Mouse (Mus musculus) layer of hippocampus, adult 8-10 months (tissue): ENCODE data around the gene Gm14085. TPM values are rescaled to one million over a fixed set of nuclear protein-coding genes. Genes with fewer than 3 reads are reported as not detected.
"Not testable (repeated sequence)": the region's sequence is repeated elsewhere in the genome, so short reads cannot be mapped to it uniquely, and the experiment has no call there.

Source experiments
- DNase-seq, 2 experiments: peaks; one replicate each; pipeline ENCODE4 v3.0.0; 2022; ENCODE audit warnings: low spot score in 2 of 2
- total RNA-seq, 4 experiments: library from RNA; stranded (reverse); gene quantifications; 2 replicates each; pipeline ENCODE4 v1.2.4; 2022

The Gm14085 gene
- total RNA-seq = under 1 TPM in 1 of 4 experiments, not detected in 3; 0.09 TPM

DNA sequence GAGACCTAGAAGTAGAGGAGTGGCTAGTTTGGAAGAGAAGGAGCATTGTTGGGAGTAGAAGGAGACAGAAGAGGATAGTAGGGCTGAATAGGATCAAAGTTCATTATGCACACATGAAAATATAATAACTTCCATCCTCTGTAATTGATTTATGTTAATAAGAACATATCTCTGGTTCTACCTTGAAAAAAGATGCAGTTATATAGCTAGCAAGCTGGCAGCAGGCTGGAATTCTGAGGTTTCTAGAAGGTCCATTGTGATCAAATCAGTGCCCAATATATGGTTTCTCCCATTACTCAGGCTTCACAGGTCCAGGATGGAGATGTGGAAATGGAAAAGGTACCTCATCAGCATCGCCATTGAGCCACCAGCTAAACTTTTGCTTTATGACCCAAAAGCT, at the start of gene Gm14085:
Gm14085 (plus strand) TSS at position 301 of the 400 bp plus-strand sequence.
- no peak for DNase-seq

DNA sequence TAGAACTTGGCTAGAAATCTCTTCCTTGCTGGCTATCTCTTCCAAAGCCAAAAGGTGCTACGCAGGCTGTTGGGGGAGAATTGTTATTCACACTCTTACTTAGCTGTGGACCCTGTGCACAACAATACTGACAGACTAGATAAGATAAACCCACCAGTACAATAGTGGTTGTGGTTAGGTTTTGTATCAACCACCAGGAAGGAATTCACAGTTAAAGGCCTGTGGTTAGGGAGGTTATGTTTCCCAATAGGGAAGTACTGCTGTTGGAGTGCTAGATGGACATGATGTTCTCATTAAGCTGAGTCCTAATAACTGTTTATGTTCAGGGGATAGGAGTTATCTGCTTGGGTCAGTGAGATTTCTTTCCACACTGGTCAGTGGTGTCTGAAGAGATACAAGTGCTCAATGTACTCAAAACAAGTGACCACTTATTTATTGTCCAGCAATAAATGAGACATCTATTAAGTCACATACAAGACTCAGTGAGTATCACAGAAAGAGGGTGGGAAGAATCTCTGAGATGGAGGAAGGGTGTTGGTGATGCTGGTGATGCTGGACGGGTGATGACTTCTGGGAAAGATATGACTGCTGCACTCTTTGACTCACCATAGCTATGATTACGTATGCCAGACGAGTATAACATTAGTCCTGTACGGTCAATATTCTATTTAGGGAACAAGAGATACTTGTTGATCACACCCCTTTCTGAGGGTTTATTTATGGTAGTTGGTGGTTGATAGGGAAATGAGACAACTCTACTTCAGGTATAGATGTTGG, 45.8 kb upstream of the Gm14085 start:
- not testable (repeated sequence) for DNase-seq

DNA sequence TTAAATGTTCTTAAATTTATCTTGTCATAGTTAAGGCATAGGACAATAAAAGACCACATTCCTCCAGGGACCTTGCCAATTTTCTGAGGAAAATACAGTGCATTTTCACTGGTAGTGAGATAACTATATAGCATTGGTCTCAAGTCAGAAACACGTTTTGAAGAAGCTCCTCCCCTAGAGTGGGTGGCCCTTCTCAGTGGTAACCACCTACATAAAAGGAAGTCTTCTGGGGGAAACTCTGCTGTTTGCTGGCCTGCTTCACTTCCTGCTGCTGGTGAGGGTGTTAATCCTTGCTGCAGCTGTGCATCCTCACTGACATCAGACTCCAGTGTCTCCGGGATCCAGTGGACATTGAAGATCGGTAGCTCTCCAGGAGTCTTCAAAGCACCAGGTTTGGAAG, 44.2 kb upstream of the Gm14085 start:
- not testable (repeated sequence) for DNase-seq

DNA sequence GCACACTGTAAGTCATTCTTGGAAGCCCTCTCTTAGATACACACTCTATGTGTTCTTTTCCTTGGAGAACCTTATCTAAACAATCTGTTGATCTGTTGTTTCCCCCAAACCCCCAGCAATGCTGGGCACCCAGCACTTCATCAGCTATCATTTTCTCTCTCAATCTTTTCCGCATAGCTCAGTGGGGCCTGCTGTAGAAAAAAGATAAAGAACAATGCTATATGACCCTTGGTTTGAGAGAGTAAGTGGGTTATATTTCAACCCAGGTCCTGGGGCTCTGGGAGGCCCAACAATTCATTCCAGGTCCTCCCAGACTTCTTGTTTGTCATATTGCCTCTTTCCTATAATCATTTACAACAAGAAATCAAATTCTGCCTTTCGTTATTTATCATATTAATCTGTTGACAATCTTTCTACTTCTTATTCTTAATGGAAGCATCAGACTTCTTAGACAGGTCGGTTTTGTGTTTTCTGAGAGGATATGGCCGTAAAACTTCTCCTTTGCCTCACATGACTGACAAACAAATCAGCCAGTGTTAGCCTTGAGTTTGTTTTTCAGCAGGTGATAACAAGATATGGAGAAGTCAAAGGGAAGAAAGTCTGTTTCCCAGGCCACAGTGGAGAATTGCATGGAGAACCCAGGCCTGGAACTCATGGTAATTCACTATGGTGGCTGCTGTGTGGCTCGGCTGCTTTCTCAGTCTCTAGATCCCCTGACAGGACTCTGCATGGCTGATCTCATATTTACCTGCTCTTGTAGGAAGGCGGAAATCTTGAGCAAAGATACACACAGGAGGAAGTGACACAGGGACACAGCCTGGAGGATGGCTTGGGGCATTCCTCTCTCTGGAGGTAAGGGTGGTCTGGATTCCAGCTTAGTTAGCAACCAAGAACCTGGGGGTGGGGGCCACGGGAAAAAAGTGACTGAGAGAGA, 43.5 kb upstream of the Gm14085 start:
- DNase-seq = no peak

DNA sequence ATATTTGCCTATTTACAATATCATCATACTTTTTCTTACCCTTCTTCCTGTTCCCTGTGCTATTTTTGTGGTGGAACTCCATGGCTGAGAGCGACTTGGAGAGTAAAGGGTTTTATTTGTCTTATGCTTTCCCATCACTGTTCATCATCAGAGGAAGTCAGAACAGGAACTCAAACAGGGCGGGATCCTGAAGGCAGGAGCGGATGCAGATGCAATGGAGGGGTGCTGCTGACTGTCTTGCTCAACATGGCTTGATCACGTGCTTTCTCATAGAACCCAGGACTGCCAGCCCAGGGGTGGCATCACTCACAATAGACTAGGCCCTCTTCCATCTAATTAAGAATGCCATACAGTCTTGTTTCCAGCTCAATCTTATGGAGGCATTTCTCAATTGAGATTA, 34.4 kb upstream of the Gm14085 start:
- DNase-seq = no peak

DNA sequence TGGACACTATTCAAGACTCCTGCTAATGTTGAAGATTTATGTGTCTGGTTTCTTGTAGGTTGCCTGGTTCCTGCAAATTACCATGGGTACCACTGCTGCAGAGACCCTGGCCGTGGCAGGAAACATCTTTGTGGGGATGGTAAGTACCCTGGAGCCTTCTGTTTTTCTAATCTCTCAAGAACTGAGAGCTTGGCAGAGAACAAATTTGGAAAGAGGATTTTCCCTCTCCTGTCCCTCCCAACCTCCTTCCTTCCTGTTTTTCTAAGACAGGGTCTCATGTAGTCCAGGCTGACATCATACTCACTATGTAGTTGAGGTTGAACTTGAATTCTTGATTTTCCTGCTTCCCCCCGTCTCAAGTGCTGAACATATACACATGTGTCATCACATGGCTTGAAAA, 32.3 kb upstream of the Gm14085 start:
- DNase-seq = no peak

DNA sequence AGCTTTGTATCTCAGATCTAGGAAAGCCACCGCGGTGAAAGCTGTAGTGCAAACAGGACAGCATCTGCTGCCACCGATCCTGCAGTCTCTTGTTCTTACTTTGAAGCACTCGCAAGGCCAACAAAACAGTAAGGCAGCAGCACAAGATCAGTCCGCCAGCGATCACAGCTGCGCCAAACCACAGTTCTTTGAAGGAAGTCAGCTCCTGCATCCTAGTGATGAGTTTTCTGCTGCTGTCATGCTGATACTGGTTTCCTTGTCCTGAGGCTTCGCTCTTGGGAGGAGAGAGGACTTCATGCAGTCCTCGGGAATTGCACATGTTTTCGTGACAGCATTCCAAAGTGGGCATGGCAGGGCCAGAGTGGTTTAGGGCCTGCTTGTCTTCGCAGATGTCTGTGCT, 17.8 kb upstream of the Gm14085 start:
- DNase-seq = peak; percentile 2

DNA sequence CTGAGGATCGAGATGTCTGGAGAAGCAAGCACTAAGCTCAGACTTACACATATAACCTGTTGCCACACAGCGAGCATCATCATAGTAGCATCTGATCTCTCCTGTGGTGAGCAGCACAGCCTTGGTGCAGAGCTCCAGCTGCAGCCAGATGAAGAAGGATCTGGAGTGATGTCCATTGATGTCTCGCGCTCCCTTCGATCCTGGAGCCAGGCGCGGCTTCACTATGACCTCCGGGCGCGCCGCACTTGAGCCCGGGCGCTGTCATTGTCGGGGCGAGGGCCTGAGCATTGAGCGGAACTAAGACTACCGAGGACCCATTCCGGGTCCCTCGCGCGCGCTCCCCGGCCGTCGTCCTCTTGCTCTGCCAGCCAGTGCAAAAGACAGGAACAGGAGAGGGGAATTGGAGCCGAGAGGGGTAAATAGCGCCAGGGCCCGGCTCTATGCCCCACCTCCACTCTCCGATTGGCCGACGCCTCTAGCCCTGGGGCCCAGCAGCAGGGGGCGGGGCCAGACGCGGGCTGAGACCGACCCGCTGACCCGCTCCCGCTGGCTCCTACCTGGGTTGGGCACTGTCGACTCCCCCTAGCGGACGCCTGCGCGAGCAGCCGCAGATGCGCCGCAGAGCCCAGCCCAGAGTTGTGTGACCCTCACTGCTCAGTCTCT, 17.3 kb upstream of the Gm14085 start:
- peak; percentile 79 to 84 for DNase-seq

DNA sequence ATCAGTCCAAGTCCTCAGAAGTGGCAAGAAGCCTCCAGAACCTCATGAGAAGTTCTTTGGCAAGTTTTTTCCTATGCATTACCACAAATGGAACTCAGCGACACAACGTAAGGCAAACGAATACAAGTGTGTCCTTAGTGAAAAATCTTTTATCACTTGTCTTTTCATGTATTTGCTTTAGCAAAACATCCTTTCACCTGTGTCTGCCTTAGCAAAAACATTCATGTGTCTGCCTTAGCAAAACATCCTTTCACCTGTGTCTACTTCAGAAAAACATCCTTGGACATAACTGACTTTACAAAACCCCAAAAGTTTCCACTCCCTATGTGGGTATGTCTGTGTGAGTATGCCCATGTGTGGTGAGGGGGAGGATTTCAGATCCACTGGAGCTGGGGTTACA, 15.5 kb upstream of the Gm14085 start:
- no peak for DNase-seq

DNA sequence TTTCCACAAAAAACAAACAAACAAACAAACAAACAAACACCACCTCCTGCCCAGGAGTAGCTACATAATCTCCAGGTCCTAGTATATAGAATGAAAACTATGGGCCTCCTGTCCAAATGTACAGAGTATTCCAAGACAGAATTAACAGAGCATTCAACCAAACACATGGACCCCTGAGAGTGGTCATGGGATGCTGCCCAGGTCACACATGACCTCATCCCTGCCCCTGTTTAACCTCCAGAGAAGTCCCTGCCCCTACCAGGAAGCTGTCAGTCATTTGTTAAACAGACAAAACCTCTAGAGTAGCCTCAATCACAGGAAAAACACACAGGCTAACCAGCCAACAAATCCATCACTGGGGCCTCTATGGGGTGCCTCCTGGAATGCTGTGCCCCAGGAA, 8.2 kb upstream of the Gm14085 start:
- no peak for DNase-seq

DNA sequence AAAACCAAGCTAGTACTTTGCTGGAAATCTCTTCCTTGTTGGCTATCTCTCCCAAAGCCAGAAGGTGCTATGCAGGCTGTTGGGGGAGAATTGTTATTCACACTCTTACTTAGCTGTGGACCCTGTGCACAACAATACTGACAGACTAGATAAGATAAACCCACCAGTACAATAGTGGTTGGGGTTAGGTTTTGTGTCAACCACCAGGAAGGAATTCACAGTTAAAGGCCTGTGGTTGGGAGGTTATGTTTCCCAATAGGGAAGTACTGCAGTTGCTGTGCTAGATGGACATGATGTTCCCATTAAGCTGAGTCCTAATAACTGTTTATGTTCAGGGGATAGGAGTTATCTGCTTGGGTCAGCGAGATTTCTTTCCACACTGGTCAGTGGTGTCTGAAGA, 954 bp upstream of the Gm14085 start:
- DNase-seq = not testable (repeated sequence)

DNA sequence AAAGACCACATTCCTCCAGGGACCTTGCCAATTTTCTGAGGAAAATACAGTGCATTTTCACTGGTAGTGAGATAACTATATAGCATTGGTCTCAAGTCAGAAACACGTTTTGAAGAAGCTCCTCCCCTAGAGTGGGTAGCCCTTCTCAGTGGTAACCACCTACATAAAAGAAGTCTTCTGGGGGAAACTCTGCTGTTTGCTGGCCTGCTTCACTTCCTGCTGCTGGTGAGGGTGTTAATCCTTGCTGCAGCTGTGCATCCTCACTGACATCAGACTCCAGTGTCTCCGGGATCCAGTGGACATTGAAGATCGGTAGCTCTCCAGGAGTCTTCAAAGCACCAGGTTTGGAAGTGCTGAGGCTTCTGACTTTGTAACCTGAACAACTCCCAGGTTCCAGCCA, 913 bp downstream of the Gm14085 start:
- DNase-seq = not testable (repeated sequence)

DNA sequence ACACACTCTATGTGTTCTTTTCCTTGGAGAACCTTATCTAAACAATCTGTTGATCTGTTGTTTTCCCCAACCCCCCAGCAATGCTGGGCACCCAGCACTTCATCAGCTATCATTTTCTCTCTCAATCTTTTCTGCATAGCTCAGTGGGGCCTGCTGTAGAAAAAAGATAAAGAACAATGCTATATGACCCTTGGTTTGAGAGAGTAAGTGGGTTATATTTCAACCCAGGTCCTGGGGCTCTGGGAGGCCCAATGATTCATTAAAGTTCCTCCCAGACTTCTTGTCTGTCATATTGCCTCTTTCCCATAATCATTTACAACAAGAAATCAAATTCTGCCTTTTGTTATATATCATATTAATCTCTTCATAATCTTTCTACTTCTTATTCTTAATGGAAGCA, 1.4 kb downstream of the Gm14085 start:
- DNase-seq = not testable (repeated sequence)

DNA sequence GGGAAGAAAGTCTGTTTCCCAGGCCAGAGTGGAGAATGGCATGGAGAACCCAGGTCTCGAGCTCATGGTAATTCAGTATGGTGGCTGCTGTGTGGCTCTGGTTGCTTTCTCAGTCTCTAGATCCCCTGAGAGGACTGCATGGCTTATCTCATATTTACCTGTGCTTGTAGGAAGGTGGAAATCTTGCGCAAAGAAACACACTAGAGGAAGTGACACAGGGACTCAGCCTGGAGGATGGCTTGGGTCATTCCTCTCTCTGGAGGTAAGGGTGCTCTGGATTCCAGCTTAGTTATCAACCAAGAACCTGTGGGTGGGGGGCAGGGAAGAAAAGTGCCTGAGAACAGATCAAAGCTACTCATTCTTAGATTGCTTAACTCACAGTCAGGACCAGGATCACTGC, 1.9 kb downstream of the Gm14085 start:
- no peak for DNase-seq

DNA sequence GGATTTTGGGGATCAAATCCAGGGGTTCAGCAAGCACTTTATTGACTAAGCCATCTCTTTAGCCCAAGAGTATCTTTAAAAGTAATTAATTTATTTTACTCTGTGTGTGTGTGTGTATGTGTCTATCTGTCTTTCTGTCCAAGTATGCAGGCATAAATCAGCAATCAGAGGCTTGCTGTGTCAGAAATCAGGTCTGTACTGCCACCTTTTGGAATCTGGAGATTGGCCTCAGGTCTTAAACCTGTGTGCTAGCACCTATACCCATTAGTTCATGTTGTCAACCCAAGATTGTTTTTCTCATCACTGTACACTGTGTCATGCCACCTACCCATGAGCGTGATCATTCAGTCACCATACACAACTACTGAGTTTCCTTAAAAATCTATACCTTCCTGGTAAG, 45.0 kb downstream of the Gm14085 start:
- not testable (repeated sequence) for DNase-seq

DNA sequence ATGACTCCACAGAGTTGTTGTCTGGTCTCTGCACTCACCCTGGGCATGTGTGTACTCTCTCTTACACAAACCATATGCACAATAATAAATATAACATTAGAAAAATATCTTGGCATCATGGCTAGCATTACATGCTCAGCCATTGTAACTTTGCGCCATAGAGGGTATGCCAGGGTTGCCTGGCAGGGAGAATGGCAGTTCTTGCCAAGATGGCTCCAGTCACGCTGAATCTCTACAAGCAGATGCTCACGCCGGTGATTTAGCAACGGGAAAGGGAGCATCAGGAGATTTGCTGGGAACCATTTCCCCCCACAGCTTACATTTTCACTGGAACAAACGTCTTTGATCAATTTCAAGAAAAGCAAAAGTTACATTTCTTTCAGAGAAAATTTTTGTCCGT, 46.5 kb downstream of the Gm14085 start:
- peak; percentile 7 to 24 for DNase-seq

DNA sequence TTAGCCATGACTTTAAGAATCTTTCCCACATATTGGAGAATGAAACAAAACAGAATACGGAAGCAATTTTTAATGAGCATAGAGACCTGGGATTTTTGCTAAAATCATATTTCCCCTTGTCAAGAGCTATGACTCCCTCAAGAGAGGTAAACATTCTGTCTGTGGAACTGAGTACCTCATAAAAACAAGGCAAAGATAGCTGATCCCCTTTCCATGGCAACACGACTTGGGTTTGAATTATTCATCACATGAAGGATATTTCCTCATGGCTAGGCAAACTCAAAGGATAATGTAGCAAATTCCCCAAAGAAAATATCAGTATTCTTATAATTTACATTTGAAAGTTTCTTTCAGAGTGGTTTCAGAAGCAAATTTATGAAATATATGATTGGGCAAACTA, 47.0 kb downstream of the Gm14085 start:
- DNase-seq = no peak

DNA sequence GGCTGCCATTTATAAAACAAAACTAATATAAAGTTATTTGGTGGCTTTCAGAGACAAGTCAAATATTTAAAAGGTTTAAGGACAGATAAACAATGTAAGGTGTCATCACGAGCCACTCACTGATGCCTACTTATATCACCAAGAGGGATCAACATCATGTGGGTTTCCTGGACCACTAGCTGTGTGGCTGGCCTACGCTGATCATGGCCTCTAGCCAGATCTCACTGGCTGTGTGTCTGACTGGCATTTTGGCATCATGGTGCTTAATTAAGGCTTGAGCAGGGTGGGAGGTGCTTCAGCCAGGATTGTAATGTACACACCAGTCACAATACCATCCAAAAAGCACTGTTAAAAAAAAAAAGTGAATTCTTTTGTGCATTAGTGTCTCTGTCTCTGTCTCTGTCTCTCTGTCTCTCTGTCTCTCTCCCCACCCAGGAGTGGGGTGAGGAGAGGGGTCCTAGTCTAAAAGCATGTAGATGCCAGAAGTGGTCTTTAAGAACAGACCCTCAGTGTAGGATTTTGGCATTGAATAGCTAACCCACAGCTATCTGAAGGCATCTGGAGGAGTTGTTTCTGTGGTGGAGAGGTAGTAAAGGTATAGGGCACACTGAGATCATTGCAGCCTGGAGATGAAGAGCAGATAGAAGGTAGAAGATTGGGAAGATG, 47.5 kb downstream of the Gm14085 start:
- DNase-seq = no peak

DNA sequence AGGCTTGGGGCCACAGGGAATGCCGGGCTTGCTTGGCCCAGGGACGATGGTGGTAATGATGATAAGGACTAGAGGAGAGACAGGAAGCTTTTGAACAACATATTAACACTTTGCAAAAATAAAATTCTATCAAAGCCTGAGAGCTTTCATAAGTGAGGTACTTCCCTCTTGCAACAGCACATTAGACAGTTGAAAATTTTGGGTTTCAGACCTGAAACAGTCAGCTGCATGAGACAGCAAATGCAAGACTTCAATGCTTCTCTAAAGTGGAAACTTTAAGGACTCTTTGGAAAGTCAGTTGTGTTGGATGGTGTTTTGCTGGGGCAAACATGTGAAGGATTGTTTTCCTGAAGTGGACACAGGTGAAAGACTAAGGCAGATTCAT, 48.1 kb downstream of the Gm14085 start:
- no peak for DNase-seq

DNA sequence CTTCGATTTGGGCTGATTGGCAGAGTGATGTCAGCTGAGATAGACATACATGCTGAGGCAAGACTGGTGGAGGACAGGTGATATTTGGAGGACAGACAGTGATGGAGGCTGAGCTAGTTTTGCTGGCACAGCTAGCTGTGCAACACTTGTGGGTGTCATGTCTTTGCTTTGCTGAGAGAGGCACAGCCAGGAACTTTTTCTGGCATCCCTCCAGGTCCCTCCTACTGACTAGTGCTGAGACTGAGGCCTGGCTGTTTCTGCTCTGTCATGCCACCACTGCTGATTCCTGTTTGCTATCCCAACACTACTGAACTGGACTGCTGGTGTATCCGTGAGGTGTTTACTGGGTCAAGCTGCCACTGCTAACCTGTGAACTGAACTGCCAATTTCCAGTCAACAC, 48.6 kb downstream of the Gm14085 start:
- peak; percentile 33 to 52 for DNase-seq

DNA sequence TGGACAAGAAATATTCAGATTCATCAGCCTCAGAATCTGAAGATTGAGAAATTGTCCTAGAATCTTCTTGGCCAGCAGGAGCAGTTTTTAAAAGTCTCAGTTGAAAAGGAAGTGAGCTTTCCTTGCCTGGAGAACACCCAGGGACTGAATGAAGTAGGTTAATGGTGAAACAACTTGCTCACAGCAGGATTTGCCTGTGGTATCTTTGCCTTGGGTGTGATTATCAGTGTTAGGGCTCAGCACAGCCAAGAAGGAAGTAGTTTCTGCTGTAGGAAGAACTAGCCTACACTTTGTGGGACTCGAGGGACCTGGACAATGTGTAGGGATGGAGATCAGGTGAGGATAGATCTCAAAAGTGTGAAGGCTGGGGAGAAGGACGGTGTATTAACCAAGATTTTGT, 49.9 kb downstream of the Gm14085 start:
- no peak for DNase-seq
